Mouse (Mus musculus): ENCODE results near the gene Rars2. TPM values are rescaled to one million over a fixed set of nuclear protein-coding genes. Genes with fewer than 3 reads are reported as not detected.
A peak's percentile ranks its signal among the peaks of the same experiment; 100 is the strongest.

Rars2 gene
- polyA plus RNA-seq, 1 experiment from 2014 or later, result 64.3 TPM

DNA sequence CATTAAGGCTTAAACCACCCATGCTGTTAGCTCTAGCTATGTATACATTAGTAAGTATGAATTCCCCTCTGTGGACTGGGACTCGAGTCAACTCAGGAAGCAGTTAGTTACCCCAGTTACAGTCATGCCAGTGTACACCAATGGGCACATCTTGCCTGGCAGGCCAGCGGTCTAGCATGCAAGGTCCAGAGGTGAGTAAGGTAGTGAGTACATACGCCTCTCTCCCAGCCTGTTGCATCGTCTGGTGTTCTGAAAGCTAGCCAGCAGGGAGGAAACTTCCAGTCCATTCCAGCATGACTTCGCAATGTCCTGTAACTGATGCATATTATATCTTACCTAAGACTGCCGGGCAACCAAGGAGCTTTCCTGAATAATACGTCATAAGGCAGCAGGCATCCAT lies 38.4 kb downstream of the Rars2 start:
- H3K4me3 ChIP-seq, result no peak overlapping the region
- H3K9me3 ChIP-seq, result no peaks in the 10 kb centered on the region
- no peak overlapping the region for H3K27ac ChIP-seq (replicated peaks)
- no peaks in the 10 kb centered on the region for H3K27me3 ChIP-seq
- 96% methylated on average over 7 of the region's 7 CpGs for WGBS
- no peak overlapping the region for H3K9ac ChIP-seq
- H3K4me1 ChIP-seq (replicated peaks), result no peaks in the 10 kb centered on the region
- no peak overlapping the region for H3K4me2 ChIP-seq
- ATAC-seq (ENCODE audit: low read depth), result no peak
- H3K36me3 ChIP-seq, result peaks cover 65% of the 10 kb centered on the region

DNA sequence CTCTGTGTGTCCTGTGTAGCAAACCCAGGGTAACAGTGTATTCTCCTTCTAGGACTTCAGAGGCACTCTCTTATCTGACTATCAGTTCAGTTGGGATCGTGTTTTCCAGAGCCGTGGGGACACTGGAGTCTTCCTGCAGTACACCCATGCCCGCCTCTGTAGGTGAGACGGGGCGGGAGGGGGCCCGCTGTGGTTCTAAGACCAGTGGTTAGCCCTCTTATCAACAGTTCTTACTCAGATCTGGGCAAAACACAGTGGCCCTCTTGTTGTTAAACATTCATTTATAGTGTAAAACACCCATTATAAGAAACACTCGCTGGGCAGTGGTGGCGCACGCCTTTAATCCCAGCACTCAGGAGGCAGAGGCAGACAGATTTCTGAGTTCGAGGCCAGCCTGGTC lies 41.3 kb downstream of the Rars2 start:
- Histone ChIP-seq H3K4me1 (replicated peaks) (no peaks in the 10 kb centered on the region), H3K4me2 (no peak overlapping the region), H3K4me3 (no peak overlapping the region), H3K27me3 (no peaks in the 10 kb centered on the region), H3K9me3 (no peaks in the 10 kb centered on the region), H3K9ac (no peak overlapping the region), H3K36me3 (peaks cover 84% of the 10 kb centered on the region), H3K27ac (replicated peaks) (no peak overlapping the region)
- 91% methylated on average over 10 of the region's 10 CpGs for WGBS
- no peak for ATAC-seq (ENCODE audit: low read depth)

DNA sequence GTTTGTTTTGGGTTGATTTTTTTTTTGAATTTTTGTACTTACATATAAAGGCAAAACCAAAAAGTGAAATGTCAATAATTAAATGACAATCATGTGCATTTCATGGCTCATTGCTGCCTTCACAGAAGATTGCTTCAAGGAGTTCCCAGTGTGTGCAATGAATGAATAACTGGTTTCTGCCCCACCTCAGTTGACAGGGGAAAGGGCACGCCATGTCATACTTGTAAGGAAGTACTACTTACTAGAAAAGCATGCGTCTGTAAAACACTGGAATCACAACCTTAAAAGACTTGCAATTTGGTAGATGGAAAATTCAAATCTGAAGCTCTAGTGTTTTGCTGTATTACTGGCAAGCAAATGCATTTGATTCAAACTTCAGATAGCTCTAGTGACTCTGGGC lies 44.3 kb downstream of the Rars2 start:
- H3K9me3 ChIP-seq, result no peaks in the 10 kb centered on the region
- H3K4me2 ChIP-seq, result no peak overlapping the region
- no peak for ATAC-seq (ENCODE audit: low read depth)
- H3K27me3 ChIP-seq, result no peaks in the 10 kb centered on the region
- H3K4me1 ChIP-seq (replicated peaks), result no peaks in the 10 kb centered on the region
- peaks cover 88% of the 10 kb centered on the region for H3K36me3 ChIP-seq
- no peak overlapping the region for H3K27ac ChIP-seq (replicated peaks)
- H3K4me3 ChIP-seq, result no peak overlapping the region
- WGBS, result 88% methylated on average over 2 of the region's 2 CpGs
- no peak overlapping the region for H3K9ac ChIP-seq

DNA sequence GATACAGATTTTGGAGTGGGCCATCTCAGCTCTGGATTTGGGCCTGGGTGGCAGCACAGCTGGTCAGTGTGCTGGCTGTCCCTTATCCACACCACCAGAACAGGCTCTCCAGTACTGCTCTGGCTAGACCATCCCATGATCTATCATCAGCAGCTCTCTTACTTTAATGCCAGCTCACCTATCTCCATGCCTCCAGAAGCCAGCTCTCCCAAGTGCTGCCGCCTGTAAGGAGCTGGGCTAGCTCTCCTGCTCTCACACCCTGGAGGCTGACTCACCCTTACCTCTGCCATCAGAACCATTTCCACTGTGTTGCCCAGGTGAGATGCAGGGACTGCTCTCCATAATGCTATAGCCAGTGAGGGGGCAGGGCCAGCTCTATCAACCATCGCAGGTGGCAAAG lies 46.8 kb downstream of the Rars2 start:
- H3K9ac ChIP-seq, result no peak overlapping the region
- no peaks in the 10 kb centered on the region for H3K27me3 ChIP-seq
- no peak overlapping the region for H3K4me3 ChIP-seq
- H3K4me1 ChIP-seq (replicated peaks), result no peaks in the 10 kb centered on the region
- H3K27ac ChIP-seq (replicated peaks), result no peak overlapping the region
- H3K4me2 ChIP-seq, result no peak overlapping the region
- ATAC-seq (ENCODE audit: low read depth), result no peak
- WGBS, result 85% methylated on average over 2 of the region's 2 CpGs
- peaks cover 86% of the 10 kb centered on the region for H3K36me3 ChIP-seq
- H3K9me3 ChIP-seq, result no peaks in the 10 kb centered on the region

DNA sequence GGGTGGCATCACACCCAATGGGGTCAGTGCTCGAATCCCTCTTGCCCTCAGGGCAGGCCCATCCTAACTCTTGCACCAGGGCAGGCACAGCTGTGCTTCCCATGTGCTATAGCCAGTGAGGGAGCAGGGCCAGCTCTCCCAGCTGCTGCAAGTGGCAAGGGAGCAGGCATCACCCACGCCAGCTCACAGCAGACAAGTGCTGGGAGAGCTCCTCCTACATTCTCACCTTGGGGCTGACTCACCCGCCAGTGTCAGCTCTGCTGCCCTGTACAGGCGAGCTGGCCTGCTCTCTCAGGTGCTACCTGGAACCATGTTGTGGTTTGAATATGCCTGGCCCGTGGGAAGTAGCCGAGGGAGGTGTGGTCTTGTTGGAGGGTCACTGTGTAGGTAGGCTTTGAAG lies 47.2 kb downstream of the Rars2 start:
- H3K27me3 ChIP-seq, result no peaks in the 10 kb centered on the region
- no peak for ATAC-seq (ENCODE audit: low read depth)
- no peak overlapping the region for H3K27ac ChIP-seq (replicated peaks)
- WGBS, result 93% methylated on average over 6 of the region's 6 CpGs
- no peak overlapping the region for H3K4me3 ChIP-seq
- no peaks in the 10 kb centered on the region for H3K4me1 ChIP-seq (replicated peaks)
- no peak overlapping the region for H3K4me2 ChIP-seq
- H3K36me3 ChIP-seq, result peaks cover 86% of the 10 kb centered on the region
- no peak overlapping the region for H3K9ac ChIP-seq
- H3K9me3 ChIP-seq, result no peaks in the 10 kb centered on the region

DNA sequence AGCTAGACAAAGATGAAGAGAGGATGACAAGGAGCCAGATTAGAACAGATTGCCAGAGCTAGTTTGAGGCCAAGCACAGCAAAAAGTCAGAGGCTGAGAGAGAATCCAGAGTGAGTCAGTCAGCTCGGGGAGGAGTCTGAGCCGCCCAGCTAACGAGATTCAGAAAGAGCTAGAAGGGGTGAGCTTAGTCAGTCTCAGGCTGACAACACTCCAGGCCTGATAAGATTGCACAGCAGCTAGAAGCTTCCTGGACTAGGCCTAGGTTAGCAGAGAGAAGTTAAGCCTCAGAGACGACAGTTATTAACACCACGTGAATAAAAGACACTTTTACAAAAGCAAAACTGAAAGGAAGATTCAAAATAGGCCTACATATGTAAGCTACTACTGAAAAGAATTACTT lies 53.2 kb downstream of the Rars2 start:
- Histone ChIP-seq H3K36me3 (peaks cover 61% of the 10 kb centered on the region), H3K27ac (replicated peaks) (no peak overlapping the region), H3K4me1 (replicated peaks) (no peaks in the 10 kb centered on the region), H3K9ac (no peak overlapping the region), H3K9me3 (no peaks in the 10 kb centered on the region), H3K27me3 (no peaks in the 10 kb centered on the region), H3K4me2 (no peak overlapping the region), H3K4me3 (no peak overlapping the region)
- 92% methylated on average over 5 of the region's 5 CpGs for WGBS
- no peak for ATAC-seq (ENCODE audit: low read depth)

DNA sequence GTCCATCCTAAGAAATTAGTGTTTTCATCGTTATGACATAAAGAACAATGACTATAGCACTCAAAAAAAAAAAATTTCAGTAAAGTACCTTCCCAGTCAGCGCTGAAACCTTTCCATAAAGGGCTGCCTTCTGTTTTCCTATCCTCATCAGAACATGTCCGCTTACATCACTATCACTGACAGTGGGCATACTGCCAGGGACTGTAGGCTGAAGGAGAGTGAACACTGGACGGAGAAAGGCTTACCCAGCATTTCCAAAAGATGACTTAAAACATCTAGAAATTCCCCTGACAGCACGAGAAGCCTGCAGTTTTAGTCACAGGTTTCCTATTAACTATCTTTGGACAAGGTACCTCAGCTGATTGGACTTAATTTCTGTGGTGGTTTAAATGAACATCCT lies 59.0 kb downstream of the Rars2 start:
- H3K9ac ChIP-seq, result no peak overlapping the region
- no peak overlapping the region for H3K27ac ChIP-seq (replicated peaks)
- 89% methylated on average over 5 of the region's 5 CpGs for WGBS
- H3K9me3 ChIP-seq, result no peaks in the 10 kb centered on the region
- no peak overlapping the region for H3K4me3 ChIP-seq
- no peak for ATAC-seq (ENCODE audit: low read depth)
- H3K4me1 ChIP-seq (replicated peaks), result 0 out of 2 replicates have a peak, but pooled peaks cover 4% of the 10 kb centered on the region
- peaks cover 49% of the 10 kb centered on the region for H3K36me3 ChIP-seq
- no peak overlapping the region for H3K4me2 ChIP-seq
- H3K27me3 ChIP-seq, result no peaks in the 10 kb centered on the region

DNA sequence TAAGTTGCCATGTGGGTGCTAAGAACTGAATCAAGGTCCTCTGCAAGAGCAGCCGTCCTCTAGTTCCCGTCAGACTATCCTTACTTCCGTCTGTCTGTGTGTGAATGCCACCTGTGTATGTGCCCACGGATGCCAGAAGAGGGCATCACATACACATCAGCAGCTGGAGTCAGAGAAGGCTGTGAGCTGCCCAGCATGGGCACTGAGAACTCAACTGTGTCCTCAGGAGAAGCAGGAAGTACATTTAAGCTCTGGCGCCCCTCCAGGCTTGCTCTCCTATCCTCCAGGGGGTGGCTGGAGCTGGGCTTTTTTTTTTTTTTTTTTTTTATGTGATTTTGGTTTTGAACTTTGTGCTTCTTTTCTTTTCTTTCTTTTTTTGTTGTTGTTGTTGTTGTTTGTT lies 65.8 kb downstream of the Rars2 start:
- Histone ChIP-seq H3K9me3 (no peaks in the 10 kb centered on the region), H3K27ac (replicated peaks) (no peak overlapping the region), H3K4me3 (no peak overlapping the region), H3K4me2 (no peak overlapping the region), H3K36me3 (peaks cover 49% of the 10 kb centered on the region), H3K9ac (no peak overlapping the region), H3K27me3 (no peaks in the 10 kb centered on the region), H3K4me1 (replicated peaks) (peaks cover 16% of the 10 kb centered on the region)
- WGBS, result 83% methylated on average over 5 of the region's 5 CpGs
- no peak for ATAC-seq (ENCODE audit: low read depth)

DNA sequence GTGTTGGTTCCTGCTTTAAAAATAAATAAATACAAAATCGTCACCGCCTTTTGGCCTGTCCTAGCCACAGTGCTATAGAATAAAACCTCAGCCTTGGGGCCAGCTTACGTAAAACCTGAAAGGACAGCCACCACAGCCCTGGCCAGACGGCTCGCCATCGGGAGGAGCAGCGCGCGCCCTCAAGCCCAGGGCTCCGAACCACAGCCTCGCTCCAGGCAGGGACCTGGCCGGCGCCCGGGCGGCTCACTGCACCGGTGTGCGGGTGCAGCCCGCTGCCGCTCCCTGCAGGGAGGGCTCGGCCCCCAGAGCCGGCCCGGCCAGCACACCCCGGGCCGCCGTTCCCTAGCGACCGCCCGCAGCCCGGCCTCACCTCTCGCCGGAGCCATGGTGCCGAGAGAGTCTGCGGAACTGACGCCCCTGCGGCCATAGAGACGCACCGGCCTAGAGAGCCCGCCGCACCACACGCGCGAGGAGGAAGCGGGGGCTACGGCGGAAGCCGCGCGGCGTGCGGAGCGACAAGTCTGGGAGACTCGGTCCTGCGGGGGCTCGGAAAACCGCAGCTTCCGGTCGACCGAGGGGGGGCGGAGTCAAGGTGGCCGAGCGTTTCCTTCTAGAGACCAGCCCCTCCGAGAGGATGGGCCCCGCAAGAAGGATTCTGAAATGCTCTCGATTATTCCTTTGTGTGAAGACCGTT lies 72.3 kb downstream of the Rars2 start, which contains the start of gene Slc35a1:
Slc35a1 (minus strand) TSS at position 565 of the 694 bp plus-strand sequence.
- no peaks in the 10 kb centered on the region for H3K9me3 ChIP-seq
- H3K9ac ChIP-seq, result peak within 1 kb of the TSS; percentile 88
- peak within 1 kb of the TSS; percentile 95 for H3K27ac ChIP-seq (replicated peaks)
- H3K36me3 ChIP-seq, result peaks cover 12% of the 10 kb centered on the region
- ATAC-seq (ENCODE audit: low read depth), result peak; percentile 99
- peaks cover 23% of the 10 kb centered on the region for H3K4me1 ChIP-seq (replicated peaks)
- under 1% methylated on average over 65 of the region's 65 CpGs for WGBS
- peak within 1 kb of the TSS; percentile 58 for H3K4me2 ChIP-seq
- no peaks in the 10 kb centered on the region for H3K27me3 ChIP-seq
- H3K4me3 ChIP-seq, result peak within 1 kb of the TSS; percentile 67

DNA sequence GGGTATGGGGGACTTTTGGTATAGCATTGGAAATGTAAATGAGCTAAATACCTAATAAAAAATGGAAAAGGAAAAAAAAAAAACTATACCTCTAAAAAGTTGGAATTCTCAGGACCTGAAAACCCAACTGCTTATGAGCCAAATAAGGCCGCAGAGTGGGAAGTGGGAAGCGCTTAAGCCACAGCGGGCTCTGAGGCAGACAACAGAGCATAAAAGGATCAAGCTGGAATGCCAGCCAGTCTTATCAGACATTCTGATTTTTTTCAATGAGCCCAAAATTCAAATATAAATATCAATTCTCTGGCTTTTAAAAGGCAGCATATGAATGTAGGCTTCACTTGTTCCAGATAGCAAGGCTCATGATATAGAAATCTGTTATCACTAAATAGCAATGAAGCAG lies 73.3 kb downstream of the Rars2 start:
- H3K4me2 ChIP-seq, result peak overlapping the region; percentile 58
- peaks cover 23% of the 10 kb centered on the region for H3K4me1 ChIP-seq (replicated peaks)
- WGBS, result 87% methylated on average over 3 of the region's 3 CpGs
- H3K27me3 ChIP-seq, result no peaks in the 10 kb centered on the region
- H3K27ac ChIP-seq (replicated peaks), result peak overlapping the region; percentile 46
- H3K9me3 ChIP-seq, result no peaks in the 10 kb centered on the region
- peaks cover 2% of the 10 kb centered on the region for H3K36me3 ChIP-seq
- no peak for ATAC-seq (ENCODE audit: low read depth)
- H3K4me3 ChIP-seq, result no peak overlapping the region
- 0 out of 2 replicates have a peak overlapping the region, but pooled peaks have one; percentile 32 for H3K9ac ChIP-seq

DNA sequence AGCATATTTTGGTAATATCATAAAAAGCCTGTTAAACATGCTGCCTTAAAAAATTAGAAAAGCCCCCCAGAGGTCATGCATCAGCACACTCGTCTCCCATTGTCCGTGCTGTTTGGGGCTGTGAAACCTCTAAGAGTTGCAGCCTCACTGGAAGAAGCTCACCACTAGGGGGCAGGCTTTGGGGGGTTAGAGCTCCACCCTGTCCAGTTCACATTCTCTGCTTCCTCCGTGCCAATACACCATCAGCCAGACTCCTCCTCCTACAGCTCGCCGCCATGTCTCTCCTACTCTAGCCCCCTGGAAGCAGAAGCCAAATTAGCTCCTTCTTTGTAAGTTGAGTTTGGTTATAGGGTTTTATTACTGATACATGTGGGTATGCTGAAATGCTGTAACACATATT lies 86.8 kb downstream of the Rars2 start:
- no peak overlapping the region for H3K27ac ChIP-seq (replicated peaks)
- H3K9ac ChIP-seq, result no peak overlapping the region
- H3K4me2 ChIP-seq, result no peak overlapping the region
- H3K9me3 ChIP-seq, result no peaks in the 10 kb centered on the region
- no peaks in the 10 kb centered on the region for H3K27me3 ChIP-seq
- WGBS, result 51% methylated on average over 5 of the region's 5 CpGs
- H3K4me1 ChIP-seq (replicated peaks), result no peaks in the 10 kb centered on the region
- H3K36me3 ChIP-seq, result no peaks in the 10 kb centered on the region
- no peak for ATAC-seq (ENCODE audit: low read depth)
- H3K4me3 ChIP-seq, result no peak overlapping the region

DNA sequence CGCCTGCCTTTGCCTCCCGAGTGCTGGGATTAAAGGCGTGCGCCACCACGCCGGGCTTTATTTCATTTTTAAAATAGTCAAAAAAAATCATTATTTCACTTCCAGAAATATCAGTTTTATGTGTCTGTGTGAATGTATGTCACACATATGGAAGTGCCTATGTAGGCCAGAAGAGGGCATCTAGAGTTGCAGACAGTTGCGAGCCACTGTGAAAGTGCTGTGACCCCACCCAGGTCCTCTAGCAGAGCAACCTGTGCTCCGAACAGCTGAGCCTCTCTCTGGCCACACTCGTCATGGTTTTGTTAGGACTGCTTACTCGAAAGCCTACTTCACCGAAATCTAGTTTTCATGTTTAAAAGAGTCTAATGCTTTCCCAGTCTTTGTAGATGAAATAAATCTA lies 87.5 kb downstream of the Rars2 start:
- WGBS, result 93% methylated on average over 11 of the region's 11 CpGs
- no peaks in the 10 kb centered on the region for H3K27me3 ChIP-seq
- no peak for ATAC-seq (ENCODE audit: low read depth)
- no peak overlapping the region for H3K4me2 ChIP-seq
- no peak overlapping the region for H3K27ac ChIP-seq (replicated peaks)
- no peak overlapping the region for H3K9ac ChIP-seq
- no peak overlapping the region for H3K4me3 ChIP-seq
- no peaks in the 10 kb centered on the region for H3K4me1 ChIP-seq (replicated peaks)
- no peaks in the 10 kb centered on the region for H3K9me3 ChIP-seq
- no peaks in the 10 kb centered on the region for H3K36me3 ChIP-seq

DNA sequence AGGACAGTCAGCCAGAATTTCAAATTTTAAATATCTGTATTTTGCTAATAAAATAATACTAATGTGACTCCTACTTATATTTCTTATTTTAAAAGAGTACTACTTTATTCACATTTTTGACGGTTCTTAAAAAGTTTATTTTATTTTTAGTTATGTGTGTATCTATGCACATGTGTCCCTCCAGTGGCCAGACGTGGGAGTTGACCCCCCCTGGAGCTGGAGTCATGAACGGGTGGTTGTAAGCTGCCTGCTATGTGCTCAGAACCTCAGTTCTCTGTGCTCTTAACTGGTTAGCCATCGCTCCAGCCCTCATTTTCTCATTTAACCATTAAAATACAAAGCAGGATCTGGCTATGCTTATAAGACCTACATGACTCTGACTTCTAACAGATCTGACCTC lies 88.3 kb downstream of the Rars2 start:
- Histone ChIP-seq H3K9me3 (no peaks in the 10 kb centered on the region), H3K27me3 (no peaks in the 10 kb centered on the region), H3K27ac (replicated peaks) (no peak overlapping the region), H3K4me3 (no peak overlapping the region), H3K36me3 (no peaks in the 10 kb centered on the region), H3K4me2 (no peak overlapping the region), H3K9ac (no peak overlapping the region), H3K4me1 (replicated peaks) (no peaks in the 10 kb centered on the region)
- WGBS, result 77% methylated on average over 4 of the region's 4 CpGs
- ATAC-seq (ENCODE audit: low read depth), result no peak

Measured in neural tube, embryonic 13.5 days (tissue).